Mouse (Mus musculus) cerebral cortex, adult 2 months (tissue): ENCODE measurements around the gene Spg11.

Source experiments
- WGBS: fragments of 180-500 bp; shearing (Covaris S2); methylation state at CpG from one replicate; pipeline ENCODE4 v1.1.7; 2018; 5-methylcytosine and 5-hydroxymethylcytosine counted together

Gene Spg11

GRCm38 (mm10) chr2:122117961-122118958 is at the start of gene Spg11:
Spg11 (minus strand) TSS chr2:122118386.
- under 1% methylated on average over 47 of the region's 47 CpGs for WGBS

GRCm38 (mm10) chr2:122164293-122164692 is 46.1 kb upstream of the Spg11 start:
- WGBS = 49% methylated on average over 11 of the region's 11 CpGs

GRCm38 (mm10) chr2:122163430-122164195 is 45.4 kb upstream of the Spg11 start:
- WGBS = 54% methylated on average over 13 of the region's 13 CpGs

GRCm38 (mm10) chr2:122162529-122162928 is 44.3 kb upstream of the Spg11 start:
- 85% methylated on average over 2 of the region's 2 CpGs for WGBS

- WGBS = 26% methylated on average over 4 of the region's 4 CpGs
Observed at GRCm38 (mm10) chr2:122161542-122161941, 43.4 kb upstream of the Spg11 start.

GRCm38 (mm10) chr2:122160680-122161079 is 42.5 kb upstream of the Spg11 start, which contains the start of gene Trim69:
Trim69 (plus strand) TSS chr2:122160700.
- WGBS = 70% methylated on average over 2 of the region's 2 CpGs

GRCm38 (mm10) chr2:122159667-122160066 is 41.5 kb upstream of the Spg11 start:
- 86% methylated on average over 6 of the region's 6 CpGs for WGBS

GRCm38 (mm10) chr2:122158362-122158802 is 40.2 kb upstream of the Spg11 start:
- 44% methylated on average over 6 of the region's 6 CpGs for WGBS

- 94% methylated on average over 4 of the region's 4 CpGs for WGBS
Observed at GRCm38 (mm10) chr2:122156051-122156700, 38.0 kb upstream of the Spg11 start.

- WGBS = 89% methylated on average over 2 of the region's 2 CpGs
Observed at GRCm38 (mm10) chr2:122155292-122155691, 37.1 kb upstream of the Spg11 start.

- WGBS = 95% methylated on average over 2 of the region's 2 CpGs
Observed at GRCm38 (mm10) chr2:122154479-122154878, 36.3 kb upstream of the Spg11 start.

GRCm38 (mm10) chr2:122153681-122154365 is 35.6 kb upstream of the Spg11 start:
- WGBS = 85% methylated on average over 7 of the region's 7 CpGs

GRCm38 (mm10) chr2:122152850-122153249 is 34.7 kb upstream of the Spg11 start:
- whole genome bisulfite sequencing = 88% methylated on average over 3 of the region's 3 CpGs

GRCm38 (mm10) chr2:122151221-122151620 is 33.0 kb upstream of the Spg11 start:
- 94% methylated on average over 1 of the region's 1 CpGs for WGBS

- 90% methylated on average over 3 of the region's 3 CpGs for WGBS
Observed at GRCm38 (mm10) chr2:122149716-122150115, 31.5 kb upstream of the Spg11 start.

GRCm38 (mm10) chr2:122149316-122149715 is 31.1 kb upstream of the Spg11 start:
- WGBS = 86% methylated on average over 6 of the region's 6 CpGs

- WGBS = 34% methylated on average over 18 of the region's 18 CpGs
Observed at GRCm38 (mm10) chr2:122148242-122148917, 30.2 kb upstream of the Spg11 start.

GRCm38 (mm10) chr2:122147508-122148241 is 29.5 kb upstream of the Spg11 start, which contains the start of gene B2m:
B2m (plus strand) TSS chr2:122147686.
- WGBS = under 1% methylated on average over 40 of the region's 40 CpGs

GRCm38 (mm10) chr2:122146687-122147086 is 28.5 kb upstream of the Spg11 start:
- WGBS = 66% methylated on average over 6 of the region's 6 CpGs

GRCm38 (mm10) chr2:122145756-122146155 is 27.6 kb upstream of the Spg11 start:
- WGBS = 82% methylated on average over 4 of the region's 4 CpGs
